Mouse (Mus musculus) forebrain, embryonic 13.5 days (tissue): ENCODE data around the gene Lgr5. TPM values are rescaled to one million over a fixed set of nuclear protein-coding genes. Genes with fewer than 3 reads are reported as not detected.

ENCODE experiments used
- ATAC-seq: fragments of 200-750 bp; cut with Nextera tagmentation; 2 replicates; pipeline ENCODE4 v1.8.0; 2017
- H3K27ac ChIP-seq: fragments of 300-500 bp; sonication (generic); 2 replicates; pipeline ENCODE4 v1.5.1; 2015; ENCODE audit warnings: inconsistent platforms, mild to moderate bottlenecking, moderate library complexity
- H3K27me3 ChIP-seq: fragments of 300-500 bp; sonication (generic); 2 replicates; pipeline ENCODE4 v1.6.1; 2015; ENCODE audit warnings: mild to moderate bottlenecking, inconsistent platforms
- H3K36me3 ChIP-seq: fragments of 300-500 bp; sonication (generic); 2 replicates; pipeline ENCODE4 v1.6.1; 2015; ENCODE audit warnings: mild to moderate bottlenecking, inconsistent platforms; ENCODE audit not compliant: poor library complexity, severe bottlenecking
- H3K4me1 ChIP-seq: fragments of 300-500 bp; sonication (generic); 2 replicates; pipeline ENCODE4 v1.6.1; 2015; ENCODE audit warnings: inconsistent platforms
- H3K4me2 ChIP-seq: fragments of 300-500 bp; sonication (generic); 2 replicates; pipeline ENCODE4 v1.6.1; 2015; ENCODE audit warnings: inconsistent platforms, mild to moderate bottlenecking, moderate library complexity
- H3K4me3 ChIP-seq: fragments of 300-500 bp; sonication (generic); 2 replicates; pipeline ENCODE4 v1.5.1; 2015; ENCODE audit warnings: mild to moderate bottlenecking, inconsistent platforms
- H3K9ac ChIP-seq: fragments of 300-500 bp; sonication (generic); 2 replicates; pipeline ENCODE4 v1.6.1; 2015; ENCODE audit warnings: mild to moderate bottlenecking, inconsistent platforms
- H3K9me3 ChIP-seq: fragments of 300-500 bp; sonication (generic); replicated peaks from 2 replicates; pipeline ENCODE4 v1.6.1; 2016; ENCODE audit warnings: inconsistent platforms
- WGBS: fragments of 180-500 bp; shearing (Covaris S2); methylation state at CpG from one replicate; pipeline ENCODE4 v1.1.7; 2015; 5-methylcytosine and 5-hydroxymethylcytosine counted together
- polyA plus RNA-seq: library from polyadenylated mRNA; unstranded; fragments of >200 nt; fragmentation: Nextera tagmentation; extraction: Ambion mirVana; gene quantifications from 2 replicates; pipeline ENCODE4 v1.2.1, GENCODE M21; 2015

Lgr5 gene
- polyA plus RNA-seq, 1 experiment from 2014 or later: 0.26 TPM

DNA sequence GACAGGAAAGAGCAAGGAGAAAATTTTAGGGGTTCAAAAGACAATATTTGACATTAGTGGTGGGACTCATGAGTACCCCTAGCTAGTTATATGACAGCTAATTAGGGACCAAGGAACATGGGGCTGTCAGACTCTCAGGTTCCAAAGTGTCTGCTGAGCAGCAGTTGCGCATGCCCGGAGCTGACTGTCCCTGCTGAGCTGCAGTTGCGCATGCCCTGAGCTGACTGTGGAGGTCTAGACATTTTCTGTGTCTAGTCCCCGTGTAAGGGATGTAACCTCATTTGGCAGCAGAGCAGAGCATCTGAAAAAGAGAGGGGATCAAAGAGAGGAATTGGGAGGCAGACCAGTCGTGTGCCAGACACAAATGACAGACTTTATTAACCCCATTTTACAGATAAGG lies 23.6 kb downstream of the Lgr5 start:
- Histone ChIP-seq H3K4me1 (no peaks in the 10 kb centered on the region), H3K27me3 (peaks cover 76% of the 10 kb centered on the region), H3K36me3 (no peaks in the 10 kb centered on the region), H3K9ac (no peak overlapping the region), H3K27ac (no peak overlapping the region), H3K4me2 (no peak overlapping the region), H3K9me3 (no peaks in the 10 kb centered on the region), H3K4me3 (no peak overlapping the region)
- no peak for ATAC-seq
- WGBS: 80% methylated on average over 5 of the region's 5 CpGs

DNA sequence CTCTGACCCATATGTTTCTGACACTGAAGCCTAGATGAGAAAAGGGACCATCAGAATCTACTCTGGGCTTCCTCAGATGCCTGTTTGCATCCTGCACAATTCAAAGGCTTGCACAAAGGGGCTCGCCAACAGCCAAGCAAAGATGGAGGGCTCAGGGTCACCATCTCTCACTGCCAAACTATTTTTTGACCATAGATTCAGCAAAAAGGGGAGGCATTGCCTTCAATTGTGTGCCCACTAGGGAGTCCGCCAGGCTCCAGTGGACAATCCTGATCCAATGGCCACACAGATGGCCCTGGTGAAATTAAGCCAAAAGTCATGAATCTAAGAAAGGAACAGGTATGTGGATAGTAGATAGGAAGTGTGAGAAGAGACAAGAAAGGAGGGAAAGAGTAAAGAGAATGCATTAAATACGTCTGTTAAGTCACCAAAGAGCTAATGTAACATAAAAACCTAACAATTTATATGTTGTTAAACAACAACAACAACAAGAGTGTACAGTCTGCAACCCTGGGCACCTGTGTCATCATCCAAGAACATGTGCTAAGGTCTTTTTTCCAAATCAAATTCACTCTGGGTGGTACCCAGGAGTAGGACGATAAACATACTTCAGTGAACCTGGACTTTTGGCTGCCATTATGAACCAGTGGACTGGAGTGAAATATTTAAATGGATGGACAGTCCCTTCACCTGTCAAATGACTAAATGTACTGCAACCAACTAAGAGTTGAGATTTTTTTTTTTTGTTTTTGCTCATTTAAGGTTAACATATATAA lies 24.5 kb downstream of the Lgr5 start:
- Histone ChIP-seq H3K4me1 (no peaks in the 10 kb centered on the region), H3K9me3 (no peaks in the 10 kb centered on the region), H3K4me2 (no peak overlapping the region), H3K4me3 (no peak overlapping the region), H3K27ac (no peak overlapping the region), H3K36me3 (no peaks in the 10 kb centered on the region), H3K9ac (no peak overlapping the region), H3K27me3 (peaks cover 76% of the 10 kb centered on the region)
- ATAC-seq: no peak
- 88% methylated on average over 4 of the region's 4 CpGs for WGBS

DNA sequence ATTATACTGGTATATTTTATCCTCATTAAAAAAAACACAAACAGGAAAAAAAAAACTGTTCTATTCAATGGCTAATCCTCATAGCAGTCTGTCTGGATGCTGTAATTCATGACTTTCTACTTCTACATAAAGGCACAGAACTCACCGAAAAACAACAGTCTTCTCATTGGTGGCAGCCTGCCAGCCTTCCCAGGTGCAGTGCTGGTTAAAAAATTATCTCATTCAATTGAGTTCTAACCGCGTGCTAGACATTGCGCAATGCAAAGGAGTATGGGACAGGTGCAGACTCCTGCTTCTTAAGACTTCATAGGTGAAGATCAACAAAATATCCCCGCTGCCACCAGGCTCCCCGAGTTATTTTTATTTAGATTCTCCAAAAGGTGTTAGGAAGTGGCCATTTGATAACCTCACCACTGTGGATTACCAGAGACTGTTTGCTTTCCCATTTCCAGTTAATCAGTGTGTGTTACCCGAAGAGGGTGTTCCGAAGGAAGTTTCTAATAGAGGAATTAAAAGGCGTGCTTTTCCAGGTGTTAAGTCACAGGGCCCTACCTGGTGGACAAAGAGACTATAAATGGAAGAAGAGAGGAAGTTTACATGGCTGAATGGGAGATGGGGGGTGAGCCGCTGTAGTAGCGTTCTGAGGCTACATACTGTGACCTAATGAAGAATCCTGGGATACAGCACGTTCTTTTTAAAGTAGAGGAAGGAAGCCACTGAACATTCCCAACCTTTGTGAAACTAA lies 26.3 kb downstream of the Lgr5 start:
- Histone ChIP-seq H3K27me3 (peaks cover 76% of the 10 kb centered on the region), H3K4me3 (no peak overlapping the region), H3K4me2 (no peak overlapping the region), H3K9ac (no peak overlapping the region), H3K36me3 (no peaks in the 10 kb centered on the region), H3K4me1 (peaks cover 4% of the 10 kb centered on the region; the same call in 1 of the 2 replicates), H3K9me3 (no peaks in the 10 kb centered on the region), H3K27ac (no peak overlapping the region)
- 44% methylated on average over 12 of the region's 12 CpGs for WGBS
- ATAC-seq: no peak

DNA sequence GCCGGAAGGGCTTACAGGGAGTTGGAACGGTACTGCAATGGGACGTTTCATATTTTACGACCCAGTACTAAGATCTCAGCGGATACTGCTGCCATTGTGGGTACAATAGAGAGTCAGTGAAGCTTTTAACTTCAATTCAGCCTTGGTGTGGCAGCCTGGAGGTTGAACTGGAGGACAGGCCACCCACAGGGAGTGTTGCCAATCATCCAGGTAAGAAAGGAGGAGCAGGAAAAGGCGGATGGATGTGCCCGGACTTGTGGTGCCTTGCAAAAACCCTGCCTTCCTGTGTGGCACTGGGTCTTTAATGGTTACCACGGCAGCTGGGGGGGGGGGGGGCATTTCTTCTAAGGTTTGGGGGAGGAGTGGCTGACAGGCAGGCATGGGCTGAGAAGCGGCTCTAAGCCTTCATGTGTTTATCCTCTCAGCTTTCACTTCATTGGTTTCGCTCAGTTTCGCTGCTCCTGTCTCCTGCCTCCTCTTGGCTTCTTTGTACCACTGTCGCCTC lies 30.8 kb downstream of the Lgr5 start:
- H3K27me3 ChIP-seq: peaks cover 73% of the 10 kb centered on the region
- peaks cover 4% of the 10 kb centered on the region; the same call in 1 of the 2 replicates for H3K4me1 ChIP-seq
- no peak overlapping the region for H3K4me3 ChIP-seq
- no peaks in the 10 kb centered on the region for H3K36me3 ChIP-seq
- H3K27ac ChIP-seq: no peak overlapping the region
- no peak overlapping the region for H3K4me2 ChIP-seq
- no peaks in the 10 kb centered on the region for H3K9me3 ChIP-seq
- no peak overlapping the region for H3K9ac ChIP-seq
- 11% methylated on average over 11 of the region's 12 CpGs for WGBS
- 0 out of 2 replicates have a peak, but pooled peaks have one; percentile 48 for ATAC-seq

DNA sequence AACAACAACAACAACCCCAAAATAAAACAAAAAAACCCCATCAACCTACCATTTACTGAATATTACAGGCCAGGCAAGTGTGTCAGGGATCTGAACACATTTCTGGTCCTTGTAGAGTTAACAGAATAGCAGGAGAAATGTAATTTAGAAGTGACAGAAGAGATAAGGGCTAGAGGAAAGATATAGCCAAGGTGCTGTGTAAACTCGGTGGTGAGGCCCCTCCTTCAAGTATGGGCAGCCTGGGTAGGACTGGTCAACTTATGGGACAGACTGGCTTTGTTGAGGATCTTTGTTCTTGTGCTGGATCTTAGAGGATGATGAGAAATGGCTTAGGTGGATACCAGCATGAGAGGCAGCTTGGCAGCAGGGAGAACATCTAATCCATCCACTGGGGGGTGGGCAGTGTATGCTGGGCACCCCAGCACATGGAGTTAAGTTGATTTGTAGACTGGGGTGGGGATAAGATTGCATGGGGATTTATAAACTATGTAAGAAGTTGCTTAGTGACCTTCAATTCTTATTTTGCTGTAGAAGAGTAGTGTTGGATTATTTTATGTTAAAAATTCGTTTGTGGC lies 32.3 kb downstream of the Lgr5 start:
- WGBS: 53% methylated on average over 2 of the region's 2 CpGs

DNA sequence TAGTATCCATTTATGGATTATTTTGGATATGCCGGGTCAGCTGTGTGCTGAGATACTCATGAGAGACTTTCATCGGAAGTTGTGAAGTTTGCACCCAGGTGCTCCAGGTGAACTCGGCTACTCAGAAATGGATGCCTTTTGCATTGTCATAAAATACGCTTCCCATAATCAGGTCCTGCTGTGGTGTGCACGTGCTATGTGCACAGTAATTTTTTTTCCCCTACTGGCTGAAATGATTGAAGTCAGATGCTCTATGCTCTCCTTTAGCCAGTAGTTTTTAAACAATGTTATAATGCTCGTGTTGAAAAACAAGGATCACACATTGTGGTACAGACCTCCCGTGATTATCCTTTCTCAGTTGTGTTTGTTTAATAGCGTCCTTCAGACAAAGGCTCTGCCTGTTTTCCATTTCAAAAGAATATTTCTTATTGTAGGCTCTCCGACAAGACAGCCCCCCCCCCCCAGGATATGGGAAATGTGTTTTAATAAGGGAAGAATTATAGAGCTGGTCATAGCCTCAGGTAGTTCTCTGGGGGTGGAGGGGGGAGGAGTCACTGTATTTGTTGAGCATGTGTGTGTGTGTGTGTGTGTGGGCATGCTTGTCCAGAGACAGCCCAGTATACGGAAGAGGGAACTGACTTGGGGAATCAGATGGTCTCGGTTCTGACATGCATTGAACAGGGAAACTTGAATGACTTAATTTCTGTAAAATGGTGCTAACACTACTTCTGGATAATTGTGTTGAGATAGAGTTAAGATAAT lies 34.0 kb downstream of the Lgr5 start:
- no peaks in the 10 kb centered on the region for H3K36me3 ChIP-seq
- no peak overlapping the region for H3K4me2 ChIP-seq
- ATAC-seq: no peak
- WGBS: 59% methylated on average over 11 of the region's 11 CpGs
- H3K4me3 ChIP-seq: no peak overlapping the region
- no peaks in the 10 kb centered on the region for H3K9me3 ChIP-seq
- peaks cover 4% of the 10 kb centered on the region; the same call in 1 of the 2 replicates for H3K4me1 ChIP-seq
- H3K27ac ChIP-seq: no peak overlapping the region
- H3K27me3 ChIP-seq: peaks cover 44% of the 10 kb centered on the region
- no peak overlapping the region for H3K9ac ChIP-seq

More for the DNA sequence above, 32.3 kb downstream of the Lgr5 start:
- Histone ChIP-seq H3K27ac (no peak overlapping the region), H3K27me3 (peaks cover 61% of the 10 kb centered on the region), H3K4me3 (no peak overlapping the region), H3K9me3 (no peaks in the 10 kb centered on the region), H3K36me3 (no peaks in the 10 kb centered on the region), H3K4me2 (no peak overlapping the region), H3K9ac (no peak overlapping the region), H3K4me1 (peaks cover 4% of the 10 kb centered on the region; the same call in 1 of the 2 replicates)
- no peak for ATAC-seq

DNA sequence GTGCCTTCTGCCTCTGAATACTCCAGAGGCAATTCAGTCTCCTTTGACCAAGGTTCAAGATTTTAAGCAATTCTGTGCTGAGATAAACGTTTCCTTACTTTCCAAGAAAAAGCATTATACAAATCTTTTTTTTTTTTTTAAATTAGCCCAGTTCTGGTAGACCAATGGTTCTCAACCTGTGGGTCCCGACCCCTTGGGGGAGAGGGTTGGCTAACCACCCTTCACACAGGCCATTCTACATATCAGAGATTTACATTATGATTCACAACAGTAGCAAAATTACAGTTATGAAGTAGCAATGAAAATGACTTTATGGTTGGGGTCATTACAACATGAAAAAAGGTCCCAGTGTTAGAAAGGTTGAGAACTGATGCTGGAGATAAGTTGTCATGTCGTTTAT lies 36.5 kb downstream of the Lgr5 start:
- H3K4me3 ChIP-seq: no peak overlapping the region
- ATAC-seq: no peak
- no peak overlapping the region for H3K4me2 ChIP-seq
- H3K36me3 ChIP-seq: no peaks in the 10 kb centered on the region
- no peak overlapping the region for H3K27ac ChIP-seq
- 85% methylated on average over 3 of the region's 3 CpGs for WGBS
- H3K9ac ChIP-seq: no peak overlapping the region
- no peaks in the 10 kb centered on the region for H3K9me3 ChIP-seq
- H3K27me3 ChIP-seq: peaks cover 22% of the 10 kb centered on the region
- no peaks in the 10 kb centered on the region for H3K4me1 ChIP-seq

DNA sequence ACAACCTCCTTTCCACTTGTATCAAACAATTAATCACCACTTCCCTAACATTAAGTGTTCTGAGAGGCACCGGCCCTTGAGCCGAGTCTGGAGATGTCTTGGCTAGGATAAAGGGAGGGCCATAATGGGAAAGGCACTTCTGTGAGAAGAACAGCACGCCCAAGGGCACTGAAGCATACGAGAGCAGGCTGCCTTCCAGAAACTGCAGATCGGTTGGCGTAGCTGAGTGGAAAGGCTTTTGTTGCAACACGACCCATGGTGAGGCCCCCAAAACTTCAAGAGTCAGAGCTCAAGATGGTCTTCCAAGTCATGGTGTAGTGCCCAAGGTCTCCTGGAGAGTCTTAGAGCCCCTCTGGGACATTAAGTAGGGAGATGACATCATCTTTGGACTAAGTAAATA lies 37.3 kb downstream of the Lgr5 start:
- Histone ChIP-seq H3K4me2 (no peak overlapping the region), H3K9me3 (no peaks in the 10 kb centered on the region), H3K27ac (no peak overlapping the region), H3K9ac (no peak overlapping the region), H3K4me3 (no peak overlapping the region), H3K27me3 (peaks cover 13% of the 10 kb centered on the region), H3K36me3 (no peaks in the 10 kb centered on the region), H3K4me1 (no peaks in the 10 kb centered on the region)
- WGBS: 59% methylated on average over 7 of the region's 7 CpGs
- ATAC-seq: no peak

DNA sequence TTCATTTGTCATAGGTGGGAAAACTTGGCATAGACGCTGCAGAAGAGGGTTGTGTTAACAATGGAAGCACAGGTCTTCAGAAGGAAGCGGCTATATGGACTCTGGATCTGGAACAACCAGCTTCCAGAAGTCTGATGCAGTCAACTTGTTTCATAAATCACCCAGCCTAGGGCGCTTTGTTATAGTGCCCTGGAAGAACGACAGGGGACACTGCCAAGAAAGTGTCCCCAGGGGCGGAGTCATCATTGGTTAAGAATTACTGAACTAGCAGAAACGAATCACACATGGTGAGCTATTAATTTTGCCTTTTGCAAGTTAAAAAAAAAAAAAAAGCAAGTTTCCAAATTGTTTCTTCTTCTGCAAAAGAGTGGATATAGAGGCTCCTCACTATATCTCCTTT lies 44.7 kb downstream of the Lgr5 start:
- H3K4me2 ChIP-seq: no peak overlapping the region
- H3K27me3 ChIP-seq: no peaks in the 10 kb centered on the region
- H3K9me3 ChIP-seq: no peaks in the 10 kb centered on the region
- H3K9ac ChIP-seq: no peak overlapping the region
- ATAC-seq: no peak
- no peaks in the 10 kb centered on the region for H3K4me1 ChIP-seq
- no peak overlapping the region for H3K27ac ChIP-seq
- WGBS: 89% methylated on average over 6 of the region's 6 CpGs
- H3K4me3 ChIP-seq: no peak overlapping the region
- H3K36me3 ChIP-seq: no peaks in the 10 kb centered on the region

DNA sequence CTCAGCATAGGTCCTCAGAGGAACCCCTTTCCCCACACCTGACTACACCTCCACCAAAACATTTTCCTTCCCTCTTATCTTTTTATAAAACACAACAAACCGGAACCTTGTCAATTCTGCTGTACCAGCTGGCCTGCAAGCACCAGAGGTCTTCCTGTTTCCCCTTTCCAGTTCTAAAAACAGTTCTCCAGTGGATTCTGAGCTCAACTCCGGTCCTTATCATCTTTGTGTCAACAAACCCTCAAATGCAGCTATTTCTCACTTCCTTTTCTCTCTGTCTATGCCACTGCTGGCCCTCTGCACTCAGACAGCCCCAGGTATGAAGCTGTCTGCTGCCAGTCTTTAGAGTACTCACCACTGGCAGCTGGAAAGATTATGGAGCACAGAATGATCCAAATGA lies 56.8 kb downstream of the Lgr5 start:
- no peaks in the 10 kb centered on the region for H3K4me1 ChIP-seq
- no peak overlapping the region for H3K4me2 ChIP-seq
- no peak overlapping the region for H3K9ac ChIP-seq
- peaks cover 25% of the 10 kb centered on the region for H3K27me3 ChIP-seq
- no peak overlapping the region for H3K27ac ChIP-seq
- 75% methylated on average over 2 of the region's 2 CpGs for WGBS
- H3K9me3 ChIP-seq: 0 out of 2 replicates have a peak, but pooled peaks cover 4% of the 10 kb centered on the region
- H3K4me3 ChIP-seq: no peak overlapping the region
- no peaks in the 10 kb centered on the region for H3K36me3 ChIP-seq
- ATAC-seq: no peak

DNA sequence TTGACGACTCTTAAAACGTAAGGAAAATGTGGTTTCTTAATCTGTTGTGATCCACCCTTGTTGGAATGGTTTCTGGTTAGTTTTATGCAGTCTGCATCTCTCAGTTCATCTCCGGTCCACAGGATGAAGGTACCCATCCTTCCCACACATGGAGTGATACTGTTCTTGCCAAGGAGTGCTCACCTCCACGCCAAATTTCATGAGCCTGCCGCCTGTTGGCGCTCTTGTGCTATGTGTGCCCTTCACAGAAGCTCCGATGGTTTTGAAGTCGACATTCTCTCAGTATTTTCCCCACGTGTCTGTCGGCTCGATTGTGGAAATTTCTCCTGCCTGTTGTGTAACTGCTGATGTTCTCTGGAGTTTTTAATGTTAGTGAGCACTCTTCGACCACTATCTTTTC lies 57.8 kb downstream of the Lgr5 start:
- H3K4me1 ChIP-seq: no peaks in the 10 kb centered on the region
- no peak overlapping the region for H3K4me3 ChIP-seq
- H3K36me3 ChIP-seq: no peaks in the 10 kb centered on the region
- H3K9ac ChIP-seq: no peak overlapping the region
- H3K4me2 ChIP-seq: no peak overlapping the region
- H3K27ac ChIP-seq: no peak overlapping the region
- no peak for ATAC-seq
- WGBS: 86% methylated on average over 12 of the region's 12 CpGs
- 0 out of 2 replicates have a peak, but pooled peaks cover 4% of the 10 kb centered on the region for H3K9me3 ChIP-seq
- H3K27me3 ChIP-seq: peaks cover 25% of the 10 kb centered on the region
